Mouse (Mus musculus) embryonic stem cell, embryonic (primary cell): Measurements from ENCODE around the gene Zfp462.

Experiments used
- CTCF ChIA-PET, 4 experiments: fragments of 300-600 bp in 2 of 4; fragments of 350-600 bp in 2 of 4; sonication (Branson Sonifier 250); formaldehyde crosslinking; loops; one replicate each; lab custom pipeline; 2022; ENCODE audit warnings: inconsistent platforms in 2 of 4; lab: Charles Lee
- POLR2A ChIA-PET, 4 experiments: fragments of 300-600 bp in 2 of 4; fragments of 350-600 bp in 2 of 4; sonication (Branson Sonifier 250); formaldehyde crosslinking; loops; one replicate each; lab custom pipeline; 2022; ENCODE audit warnings: antibody characterized with exemption in 4 of 4, inconsistent platforms in 1 of 4; lab: Charles Lee

The Zfp462 gene

GRCm38 (mm10) chr4:55005521-55005969 is 60.7 kb downstream of the Zfp462 start:
- ChIA-PET POLR2A (interaction anchor here (0.6 to 14.2 kb wide), 97 partner anchors 8 to 1690 kb away, joined by 3 to 297 read pairs (median 5); partner anchors contain the start of genes Zfp462 (in 2 of the 4) and Klf4 (in 1 of the 4)), CTCF (interaction anchor here in 2 of 4 experiments (0.8 to 1.1 kb wide), 2 partner anchors 10 to 18 kb away, joined by 3 read pairs; no protein-coding TSS in a partner anchor)

GRCm38 (mm10) chr4:55006024-55006423 is 61.2 kb downstream of the Zfp462 start:
- ChIA-PET POLR2A (interaction anchor here in 3 of 4 experiments (0.8 to 14.2 kb wide), 78 partner anchors 9 to 1054 kb away, joined by 3 to 297 read pairs (median 8); partner anchors contain the start of gene Zfp462 (in 2 of the 3)), CTCF (interaction anchor here in 1 of 4 experiments (1.1 kb wide), 1 partner anchor 10 kb away, joined by 3 read pairs; no protein-coding TSS in a partner anchor)

GRCm38 (mm10) chr4:55008616-55009015 is 63.8 kb downstream of the Zfp462 start:
- POLR2A ChIA-PET = interaction anchor here in 3 of 4 experiments (0.8 to 14.2 kb wide), 10 partner anchors 9 to 471 kb away, joined by 3 to 297 read pairs (median 4); partner anchors contain the start of gene Zfp462 (in 1 of the 3)
- CTCF ChIA-PET = no interaction called here

GRCm38 (mm10) chr4:55011391-55011790 is 66.5 kb downstream of the Zfp462 start:
- ChIA-PET POLR2A (interaction anchor here in 3 of 4 experiments (0.7 to 14.2 kb wide), 10 partner anchors 13 to 981 kb away, joined by 3 to 297 read pairs (median 4); partner anchors contain the start of gene Zfp462 (in 2 of the 3)), CTCF (interaction anchor here in 1 of 4 experiments (0.8 kb wide), 1 partner anchor 65 kb away, joined by 3 read pairs; no protein-coding TSS in a partner anchor)

- POLR2A ChIA-PET = interaction anchor here in 3 of 4 experiments (0.6 to 14.2 kb wide), 13 partner anchors 8 to 123 kb away, joined by 3 to 297 read pairs (median 3); partner anchors contain the start of gene Zfp462 (in 1 of the 3)
- CTCF ChIA-PET = interaction anchor here in 2 of 4 experiments (0.5 to 0.7 kb wide), 3 partner anchors 39 to 1373 kb away, joined by 3 to 5 read pairs (median 4); no protein-coding TSS in a partner anchor
Measured at GRCm38 (mm10) chr4:55013563-55014248, 68.9 kb downstream of the Zfp462 start.

- POLR2A ChIA-PET = interaction anchor here in 3 of 4 experiments (0.6 to 4.2 kb wide), 13 partner anchors 9 to 87 kb away, joined by 3 to 26 read pairs (median 3); no protein-coding TSS in a partner anchor
- CTCF ChIA-PET = no interaction called here
Measured at GRCm38 (mm10) chr4:55014731-55015463, 70.0 kb downstream of the Zfp462 start.

- ChIA-PET POLR2A (interaction anchor here in 2 of 4 experiments (0.6 to 4.2 kb wide), 11 partner anchors 10 to 85 kb away, joined by 3 to 26 read pairs (median 3); no protein-coding TSS in a partner anchor), CTCF (interaction anchor here in 1 of 4 experiments (0.6 to 1.0 kb wide), 2 partner anchors 95 to 279 kb away, joined by 3 read pairs; no protein-coding TSS in a partner anchor)
Measured at GRCm38 (mm10) chr4:55015517-55015916, 70.7 kb downstream of the Zfp462 start.

- CTCF ChIA-PET = interaction anchor here in 1 of 4 experiments (0.6 kb wide), 1 partner anchor 307 kb away, joined by 3 read pairs; no protein-coding TSS in a partner anchor
- POLR2A ChIA-PET = interaction anchor here in 2 of 4 experiments (0.6 to 2.2 kb wide), 7 partner anchors 11 to 31 kb away, joined by 3 to 11 read pairs (median 4); no protein-coding TSS in a partner anchor
Measured at GRCm38 (mm10) chr4:55026109-55026646, 81.3 kb downstream of the Zfp462 start.

GRCm38 (mm10) chr4:55030401-55030800 is 85.6 kb downstream of the Zfp462 start:
- POLR2A ChIA-PET = interaction anchor here in 3 of 4 experiments (0.7 to 5.0 kb wide), 11 partner anchors 10 to 85 kb away, joined by 3 to 32 read pairs (median 6); partner anchors contain the start of gene Zfp462 (in 1 of the 3)
- CTCF ChIA-PET = interaction anchor here in 1 of 4 experiments (0.5 to 0.6 kb wide), 3 partner anchors 22 to 439 kb away, joined by 4 to 8 read pairs (median 5); no protein-coding TSS in a partner anchor

GRCm38 (mm10) chr4:55032317-55032930 is 87.6 kb downstream of the Zfp462 start:
- ChIA-PET POLR2A (interaction anchor here in 2 of 4 experiments (0.6 to 5.0 kb wide), 6 partner anchors 8 to 1706 kb away, joined by 3 to 32 read pairs (median 8); no protein-coding TSS in a partner anchor), CTCF (no interaction called here)

- ChIA-PET CTCF (no interaction called here), POLR2A (interaction anchor here in 2 of 4 experiments (0.6 to 5.0 kb wide), 7 partner anchors 9 to 88 kb away, joined by 3 to 32 read pairs (median 4); no protein-coding TSS in a partner anchor)
Measured at GRCm38 (mm10) chr4:55033452-55033851, 88.6 kb downstream of the Zfp462 start.

GRCm38 (mm10) chr4:55038139-55038538 is 93.3 kb downstream of the Zfp462 start:
- ChIA-PET CTCF (no interaction called here), POLR2A (interaction anchor here in 2 of 4 experiments (0.5 to 4.3 kb wide), 5 partner anchors 13 to 96 kb away, joined by 3 to 56 read pairs (median 3); no protein-coding TSS in a partner anchor)

GRCm38 (mm10) chr4:55040258-55040964 is 95.6 kb downstream of the Zfp462 start:
- ChIA-PET CTCF (interaction anchor here in 1 of 4 experiments (1.0 kb wide), 1 partner anchor 10 kb away, joined by 3 read pairs; no protein-coding TSS in a partner anchor), POLR2A (interaction anchor here (0.6 to 4.3 kb wide), 27 partner anchors 9 to 1654 kb away, joined by 3 to 56 read pairs (median 3); partner anchors contain the start of gene Zfp462 (in 2 of the 4))

- ChIA-PET POLR2A (interaction anchor here (0.6 to 4.3 kb wide), 20 partner anchors 9 to 434 kb away, joined by 3 to 56 read pairs (median 4); partner anchors contain the start of gene Zfp462 (in 1 of the 4)), CTCF (no interaction called here)
Measured at GRCm38 (mm10) chr4:55041106-55041730, 96.4 kb downstream of the Zfp462 start.

GRCm38 (mm10) chr4:55042573-55042972 is 97.7 kb downstream of the Zfp462 start:
- CTCF ChIA-PET = no interaction called here
- POLR2A ChIA-PET = interaction anchor here in 3 of 4 experiments (0.6 to 3.2 kb wide), 5 partner anchors 8 to 115 kb away, joined by 3 to 24 read pairs (median 4); no protein-coding TSS in a partner anchor
